8 mouse cellular contexts compared by ENCODE assay signal in the genomic region with DNA sequence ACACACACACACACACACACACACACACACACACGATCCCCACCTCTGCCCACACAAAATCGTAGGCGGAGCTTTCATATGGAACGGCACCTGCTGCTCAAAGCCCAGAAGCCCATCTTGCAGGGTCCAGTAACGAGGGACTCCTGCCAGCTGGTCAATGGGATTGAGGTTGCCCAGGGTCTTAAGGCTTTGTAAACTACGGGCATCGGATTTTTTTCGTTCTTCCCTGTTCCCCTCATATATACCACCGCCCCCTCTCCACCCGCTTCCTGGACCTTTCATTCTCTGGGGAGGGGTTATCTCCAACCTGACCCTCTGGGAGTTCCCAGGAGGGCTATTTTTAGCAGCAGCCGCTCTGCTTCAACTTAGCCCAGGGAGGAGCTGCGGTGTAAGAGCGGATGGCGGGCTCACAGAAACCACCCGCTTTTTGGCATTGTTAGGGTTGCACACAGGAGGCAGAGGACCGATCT. TPM values are rescaled to one million over a fixed set of nuclear protein-coding genes. Genes with fewer than 3 reads are reported as not detected.
DNase-seq lines count a peak whose midpoint lies in the region; ATAC-seq and TF ChIP-seq lines count a peak whose summit lies in the region.

No protein-coding gene starts in this region.

- no peaks in the 10 kb centered on the region for H3K27me3 ChIP-seq in spleen, adult 2 months (ENCODE audit: control insufficient read depth, insufficient read depth, low read length)
- no peaks in the 10 kb centered on the region for H3K27me3 ChIP-seq in hindbrain, embryonic 14.5 days (ENCODE audit: control insufficient read depth, insufficient read depth, low read length)
- no peaks in the 10 kb centered on the region for H3K27me3 ChIP-seq in stomach, embryonic 15.5 days (replicated peaks)

- H3K4me3 ChIP-seq in spleen, adult 2 months (ENCODE audit: extremely low read depth, insufficient read depth, insufficient read length): peak overlapping the region; percentile 76
- H3K4me3 ChIP-seq in hindbrain, embryonic 14.5 days (replicated peaks; ENCODE audit: low read length): peak overlapping the region; percentile 72
- H3K4me3 ChIP-seq in stomach, embryonic 15.5 days (replicated peaks): peak overlapping the region; percentile 76

- peaks cover 4% of the 10 kb centered on the region; the same call in 1 of the 2 replicates for H3K36me3 ChIP-seq in spleen, adult 2 months (ENCODE audit: control insufficient read depth, insufficient read depth, low read length)
- H3K36me3 ChIP-seq in hindbrain, embryonic 14.5 days (replicated peaks; ENCODE audit: control insufficient read depth, insufficient read depth): no peaks in the 10 kb centered on the region
- H3K36me3 ChIP-seq in stomach, embryonic 15.5 days: no peaks in the 10 kb centered on the region

- ATAC-seq in hindbrain, embryonic 14.5 days (ENCODE audit: low FRiP score): peak; percentile 61
- ATAC-seq in stomach, embryonic 15.5 days (ENCODE audit: insufficient read depth, low FRiP score, low read depth): peak; percentile 61

- WGBS in spleen, adult 2 months: under 1% methylated on average over 16 of the region's 16 CpGs
- 1% methylated on average over 16 of the region's 16 CpGs for WGBS in hindbrain, embryonic 14.5 days
- under 1% methylated on average over 16 of the region's 16 CpGs for WGBS in stomach, embryonic 15.5 days

- H3K27ac ChIP-seq in spleen, adult 2 months (ENCODE audit: insufficient read depth, low read length): peak overlapping the region; percentile 99
- peak overlapping the region; percentile 82 for H3K27ac ChIP-seq in hindbrain, embryonic 14.5 days
- peak overlapping the region; percentile 88 for H3K27ac ChIP-seq in stomach, embryonic 15.5 days

- no peaks in the 10 kb centered on the region for H3K9me3 ChIP-seq in hindbrain, embryonic 14.5 days (ENCODE audit: control insufficient read depth, low read length)
- H3K9me3 ChIP-seq in stomach, embryonic 15.5 days: no peaks in the 10 kb centered on the region

- H3K9ac ChIP-seq in hindbrain, embryonic 14.5 days: peak overlapping the region; percentile 85
- H3K9ac ChIP-seq in stomach, embryonic 15.5 days: peak overlapping the region; percentile 77; the same call in 1 of the 2 replicates

- peak; percentile 31 to 36 for DNase-seq in cerebellum, postnatal 14 days
- DNase-seq in cerebellum, adult 8-10 months: no peak
- DNase-seq in spleen, adult 2 months (ENCODE audit: low read depth in 1 of 2, low spot score in 2 of 2): peak in 1 of 2 experiments; percentile 40
- DNase-seq in spleen, adult 12 weeks (ENCODE audit: low spot score): no peak
- DNase-seq in hindbrain, embryonic 14.5 days (ENCODE audit: low spot score): no peak
- peak; percentile 33 for DNase-seq in lung, postnatal 36 days
- no peak for DNase-seq in adipocyte (ENCODE audit: low spot score)

- no peak for TF ChIP-seq CTCF in spleen, adult 2 months (IDR thresholded peaks at IDR 0.05; ENCODE audit: extremely low read depth, insufficient read depth, insufficient read length, insufficient replicate concordance)

- no peak for TF ChIP-seq POLR2A in spleen, adult 2 months (IDR thresholded peaks at IDR 0.05; ENCODE audit: low read depth, low read length)

- H3K4me1 ChIP-seq in spleen, adult 2 months (ENCODE audit: control insufficient read depth, insufficient read depth, insufficient read length): peaks cover 4% of the 10 kb centered on the region
- H3K4me1 ChIP-seq in hindbrain, embryonic 14.5 days (replicated peaks; ENCODE audit: control insufficient read depth, insufficient read depth, low read length): peaks cover 22% of the 10 kb centered on the region
- no peaks in the 10 kb centered on the region for H3K4me1 ChIP-seq in stomach, embryonic 15.5 days

- peak overlapping the region; percentile 92 for H3K4me2 ChIP-seq in hindbrain, embryonic 14.5 days (replicated peaks)
- peak overlapping the region; percentile 97 for H3K4me2 ChIP-seq in stomach, embryonic 15.5 days

RNA-seq across cellular contexts. Expression of a gene that starts 0.5 kb away (rescaled TPM):
- 33.9 and 41.0 TPM in 2 replicates for polyA plus RNA-seq in spleen, adult 2 months (2012; rRNA removed)
- polyA plus RNA-seq in hindbrain, embryonic 14.5 days (2014; fragmentation: Nextera tagmentation; extraction: Ambion mirVana): 18.2 and 18.5 TPM in 2 replicates
- 17.8 and 18.6 TPM in 2 replicates for polyA plus RNA-seq in stomach, embryonic 15.5 days (2015; fragmentation: Nextera tagmentation; extraction: Ambion mirVana)

Comparison
In these comparisons a context has a peak if more than half of its experiments do, and no peak if none do; other contexts are left out.
1. DNase-seq: peak in cerebellum, postnatal 14 days (2 of 2) and lung, postnatal 36 days (single experiment); none in cerebellum, adult 8-10 months (single experiment), spleen, adult 12 weeks (single experiment), hindbrain, embryonic 14.5 days (single experiment) and adipocyte (single experiment).
2. Peak in every context shown above with its lines, with median percentiles within 50 percentile points of each other: H3K27ac ChIP-seq and H3K4me3 ChIP-seq.